Mouse (Mus musculus): ENCODE data around the gene Adra1b. TPM values are rescaled to one million over a fixed set of nuclear protein-coding genes. Genes with fewer than 3 reads are reported as not detected.

Gene Adra1b
- polyA plus RNA-seq, 1 experiment from 2014 or later: 3.7 TPM

DNA sequence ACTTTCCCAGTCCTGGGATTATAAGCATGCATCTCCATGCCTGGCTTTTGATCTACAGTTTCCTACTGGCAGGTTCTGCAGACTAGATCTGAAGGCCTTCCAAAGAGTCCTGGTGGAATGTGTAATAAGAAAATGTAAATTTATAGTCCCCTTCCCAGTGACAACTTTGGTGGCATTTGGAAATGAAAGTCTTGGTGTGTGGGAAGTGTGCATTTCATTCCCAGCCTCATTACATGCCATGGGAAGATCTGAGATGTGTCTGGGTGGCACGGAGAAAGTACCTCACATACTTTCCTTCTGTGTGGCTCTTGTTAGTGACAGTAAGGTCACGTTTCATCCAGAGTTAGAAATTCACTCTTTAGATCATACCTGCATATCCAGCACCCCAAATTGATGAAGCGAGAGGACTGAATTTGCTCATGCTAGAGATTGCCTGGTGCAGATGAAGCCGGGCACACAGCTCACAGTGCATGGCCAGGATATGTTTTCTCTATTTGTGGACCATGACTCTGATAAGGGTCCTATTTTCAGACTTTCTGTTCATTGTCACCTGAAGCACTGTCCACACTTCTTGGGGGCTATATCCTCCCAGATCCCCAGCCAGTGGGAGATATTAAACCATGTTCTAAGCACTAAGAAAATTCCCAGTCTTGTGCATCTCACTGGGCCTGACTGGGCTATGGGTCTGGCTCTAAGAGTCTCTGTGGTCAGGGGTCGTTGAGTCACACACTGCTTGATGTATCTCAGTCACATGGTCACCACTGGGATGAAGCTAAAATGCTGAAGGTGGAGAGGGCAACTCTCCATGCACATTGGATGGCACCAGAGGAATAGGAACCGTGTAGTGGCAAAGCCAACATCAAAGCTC, 35.5 kb downstream of the Adra1b start:
- H3K27me3 ChIP-seq: no peaks in the 10 kb centered on the region
- in situ Hi-C loops (cut with MboI; ENCODE audit: low pct_unique_long_range_greater_than_20kb): no loop called here
- ChIA-PET CTCF (no interaction called here), POLR2A (no interaction called here)
- ATAC-seq: no peak
- no peak for DNase-seq (ENCODE audit: low read depth, low spot score)
- TF ChIP-seq CTCF (IDR thresholded peaks at IDR 0.05): no peak

- H3K27me3 ChIP-seq: no peaks in the 10 kb centered on the region
- ChIA-PET CTCF (no interaction called here), POLR2A (no interaction called here)
- no peak for ATAC-seq
- DNase-seq (ENCODE audit: low read depth, low spot score): no peak
- TF ChIP-seq CTCF (IDR thresholded peaks at IDR 0.05): no peak
- in situ Hi-C loops (cut with MboI; ENCODE audit: low pct_unique_long_range_greater_than_20kb): no loop called here
Observed at GRCm38 (mm10) chr11:43853046-43853445, 48.0 kb downstream of the Adra1b start.

DNA sequence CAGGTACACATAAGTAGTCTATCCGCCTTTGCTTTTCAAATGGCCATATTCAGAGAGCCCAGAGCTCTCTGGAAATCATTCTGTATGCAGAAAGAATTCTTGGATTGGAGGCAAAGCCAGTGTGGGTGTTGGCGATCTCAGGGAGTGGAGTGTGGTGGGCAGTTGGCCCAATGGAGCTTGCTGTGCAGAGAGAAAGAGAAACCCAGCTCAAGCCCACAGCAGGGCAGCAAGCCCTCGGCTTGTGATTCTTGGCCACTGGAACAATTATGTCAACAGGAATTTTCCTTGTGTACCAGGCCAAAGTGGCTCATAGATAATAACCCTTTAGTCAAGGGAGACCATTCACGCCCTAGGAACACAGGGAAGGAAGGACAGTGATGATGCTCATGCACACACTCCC, 53.0 kb downstream of the Adra1b start:
- no peaks in the 10 kb centered on the region for H3K27me3 ChIP-seq
- no peak for DNase-seq (ENCODE audit: low read depth, low spot score)
- in situ Hi-C loops (cut with MboI; ENCODE audit: low pct_unique_long_range_greater_than_20kb): no loop called here
- ChIA-PET CTCF (no interaction called here), POLR2A (no interaction called here)
- no peak for TF ChIP-seq CTCF (IDR thresholded peaks at IDR 0.05)
- no peak for ATAC-seq

GRCm38 (mm10) chr11:43841596-43841995, 59.4 kb downstream of the Adra1b start:
- no peak for TF ChIP-seq CTCF (IDR thresholded peaks at IDR 0.05)
- H3K27me3 ChIP-seq: no peaks in the 10 kb centered on the region
- no peak for DNase-seq (ENCODE audit: low read depth, low spot score)
- CTCF ChIA-PET: interaction anchor here (1.0 to 1.3 kb wide), 2 partner anchors 9 to 490 kb away, joined by 3 read pairs; no protein-coding TSS in a partner anchor
- POLR2A ChIA-PET: no interaction called here
- no peak for ATAC-seq
- in situ Hi-C loops (cut with MboI; ENCODE audit: low pct_unique_long_range_greater_than_20kb): no loop called here

DNA sequence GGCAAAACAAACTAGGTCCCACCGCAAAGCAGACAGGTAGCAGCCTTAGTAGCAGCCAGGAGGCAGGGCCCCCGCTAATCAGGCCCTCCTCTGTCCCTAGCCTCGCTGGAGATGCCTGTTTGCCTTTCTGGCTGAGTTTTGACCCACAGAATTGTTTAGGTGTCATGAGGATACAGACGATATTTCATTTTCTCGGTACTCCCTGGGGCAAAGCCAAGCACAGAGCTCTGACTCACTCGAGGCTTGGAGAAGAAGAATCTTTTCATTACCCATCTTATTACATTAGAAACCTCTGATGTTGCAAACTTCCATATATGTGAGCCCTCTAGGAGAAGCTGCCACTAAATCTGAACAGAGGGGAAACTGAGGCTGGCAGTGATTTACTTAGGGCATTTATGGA, 60.5 kb downstream of the Adra1b start:
- CTCF ChIA-PET: no interaction called here
- peak; percentile 9 for ATAC-seq
- POLR2A ChIA-PET: no interaction called here
- in situ Hi-C loops (cut with MboI; ENCODE audit: low pct_unique_long_range_greater_than_20kb): no loop called here
- no peak for TF ChIP-seq CTCF (IDR thresholded peaks at IDR 0.05)
- no peaks in the 10 kb centered on the region for H3K27me3 ChIP-seq
- no peak for DNase-seq (ENCODE audit: low read depth, low spot score)

- DNase-seq (ENCODE audit: low read depth, low spot score) (no peak), ATAC-seq (peak; percentile 94)
- in situ Hi-C loops (cut with MboI; ENCODE audit: low pct_unique_long_range_greater_than_20kb): loop anchor here (5.0 to 10.0 kb wide), 2 partner anchors 86 to 159 kb away; no protein-coding TSS in a partner anchor
- CTCF ChIA-PET: interaction anchor here (0.9 to 1.5 kb wide), 5 partner anchors 64 to 494 kb away, joined by 3 to 8 read pairs (median 3); no protein-coding TSS in a partner anchor
- no peaks in the 10 kb centered on the region for H3K27me3 ChIP-seq
- POLR2A ChIA-PET: interaction anchor here (0.6 to 1.2 kb wide), 2 partner anchors 91 to 343 kb away, joined by 3 read pairs; no protein-coding TSS in a partner anchor
- peak; percentile 99 for TF ChIP-seq CTCF (IDR thresholded peaks at IDR 0.05)
Observed at GRCm38 (mm10) chr11:43835880-43836740, 64.9 kb downstream of the Adra1b start.

DNA sequence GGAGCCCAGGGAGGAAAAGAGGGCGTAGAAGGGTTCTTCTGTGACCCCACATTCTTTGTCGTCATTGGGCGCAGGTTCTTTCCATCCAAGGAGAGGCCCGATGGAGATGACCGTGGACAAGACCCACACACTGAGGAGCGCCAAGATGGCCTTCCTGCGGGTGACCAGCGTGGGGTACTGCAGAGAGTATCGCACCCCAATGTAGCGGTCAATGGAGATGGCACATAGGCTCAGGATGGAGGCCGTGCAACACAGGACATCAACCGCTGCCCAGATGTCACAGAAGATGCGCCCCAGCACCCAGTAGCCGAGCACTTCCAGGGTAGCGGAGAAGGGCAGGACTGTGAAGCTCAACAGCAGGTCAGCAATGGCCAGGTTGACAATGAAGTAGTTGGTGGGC, 65.6 kb downstream of the Adra1b start:
- ChIA-PET POLR2A (interaction anchor here (0.6 to 1.2 kb wide), 2 partner anchors 92 to 343 kb away, joined by 3 read pairs; no protein-coding TSS in a partner anchor), CTCF (interaction anchor here (0.9 to 1.5 kb wide), 5 partner anchors 65 to 495 kb away, joined by 3 to 8 read pairs (median 3); no protein-coding TSS in a partner anchor)
- no peak for TF ChIP-seq CTCF (IDR thresholded peaks at IDR 0.05)
- H3K27me3 ChIP-seq: no peaks in the 10 kb centered on the region
- DNase-seq (ENCODE audit: low read depth, low spot score) (no peak), ATAC-seq (no peak)
- in situ Hi-C loops (cut with MboI; ENCODE audit: low pct_unique_long_range_greater_than_20kb): loop anchor here (5.0 to 10.0 kb wide), 2 partner anchors 87 to 159 kb away; no protein-coding TSS in a partner anchor

- CTCF ChIA-PET: interaction anchor here (0.8 to 1.9 kb wide), 2 partner anchors 18 to 67 kb away, joined by 3 to 4 read pairs; no protein-coding TSS in a partner anchor
- in situ Hi-C loops (cut with MboI; ENCODE audit: low pct_unique_long_range_greater_than_20kb): loop anchor here (5.0 to 10.0 kb wide), 3 partner anchors 52 to 488 kb away; no protein-coding TSS in a partner anchor
- DNase-seq (ENCODE audit: low read depth, low spot score) (no peak), ATAC-seq (no peak)
- no peaks in the 10 kb centered on the region for H3K27me3 ChIP-seq
- no peak for TF ChIP-seq CTCF (IDR thresholded peaks at IDR 0.05)
- POLR2A ChIA-PET: interaction anchor here (0.6 to 0.7 kb wide), 2 partner anchors 20 to 238 kb away, joined by 3 to 4 read pairs; no protein-coding TSS in a partner anchor
Observed at GRCm38 (mm10) chr11:43834531-43834930, 66.5 kb downstream of the Adra1b start.

- CTCF ChIA-PET: no interaction called here
- POLR2A ChIA-PET: no interaction called here
- in situ Hi-C loops (cut with MboI; ENCODE audit: low pct_unique_long_range_greater_than_20kb): loop anchor here (5.0 to 10.0 kb wide), 3 partner anchors 49 to 491 kb away; no protein-coding TSS in a partner anchor
- no peaks in the 10 kb centered on the region for H3K27me3 ChIP-seq
- no peak for ATAC-seq
- no peak for DNase-seq (ENCODE audit: low read depth, low spot score)
- TF ChIP-seq CTCF (IDR thresholded peaks at IDR 0.05): no peak
Observed at GRCm38 (mm10) chr11:43831530-43831929, 69.5 kb downstream of the Adra1b start.

- TF ChIP-seq CTCF (IDR thresholded peaks at IDR 0.05): no peak
- H3K27me3 ChIP-seq: no peaks in the 10 kb centered on the region
- CTCF ChIA-PET: no interaction called here
Observed at GRCm38 (mm10) chr11:43826769-43827168, 74.2 kb downstream of the Adra1b start.

More at GRCm38 (mm10) chr11:43826769-43827168, 74.2 kb downstream of the Adra1b start:
- ATAC-seq (no peak), DNase-seq (ENCODE audit: low read depth, low spot score) (no peak)
- POLR2A ChIA-PET: no interaction called here
- in situ Hi-C loops (cut with MboI; ENCODE audit: low pct_unique_long_range_greater_than_20kb): no loop called here

Measured in Patski (cell line).